Mouse (Mus musculus) cerebellum, adult 9-10 months (tissue): ENCODE measurements around the gene Ube2ql1.

Source experiments
- DNase-seq: peaks from one replicate; pipeline ENCODE4 v3.0.0; 2022

Gene Ube2ql1

DNA sequence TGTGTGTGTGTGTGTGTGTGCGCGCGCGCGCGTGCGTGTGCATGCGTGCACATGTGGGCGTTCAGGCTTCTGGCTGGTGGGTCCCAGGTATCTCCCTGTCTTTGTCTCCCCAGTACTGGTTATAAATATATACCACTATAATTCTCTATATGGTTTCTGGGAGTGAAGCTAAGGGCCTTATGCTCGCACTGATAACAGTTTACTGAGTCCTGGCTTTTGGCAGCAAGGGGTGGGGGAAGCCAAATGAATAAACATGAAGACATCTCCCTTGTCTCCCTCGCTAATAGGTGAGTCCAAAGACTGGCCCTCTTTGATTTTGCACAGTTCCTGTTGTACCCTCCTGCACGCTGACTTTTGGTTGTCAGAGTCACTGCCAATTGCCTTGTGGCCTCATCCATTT is 32.2 kb downstream of the Ube2ql1 start:
- no peak for DNase-seq

DNA sequence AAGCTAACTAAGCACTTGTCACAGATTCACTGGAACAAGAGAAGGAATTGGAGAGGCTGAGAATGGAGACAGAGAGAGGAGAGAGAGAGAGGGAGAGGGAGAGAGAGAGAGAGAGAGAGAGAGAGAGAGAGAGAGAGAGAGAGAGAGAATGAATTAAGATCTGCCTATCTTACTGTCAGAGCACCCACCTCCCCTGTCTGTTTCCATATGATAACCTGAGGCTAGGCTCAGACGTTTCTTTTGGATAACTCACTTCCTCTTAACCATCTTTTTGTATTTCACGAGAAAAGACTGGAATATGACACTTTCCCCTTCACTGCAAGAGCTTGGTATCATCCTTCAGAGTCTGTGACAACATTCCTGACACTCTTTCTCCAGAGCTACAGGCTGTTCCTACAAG is 32.8 kb downstream of the Ube2ql1 start:
- DNase-seq, result no peak

DNA sequence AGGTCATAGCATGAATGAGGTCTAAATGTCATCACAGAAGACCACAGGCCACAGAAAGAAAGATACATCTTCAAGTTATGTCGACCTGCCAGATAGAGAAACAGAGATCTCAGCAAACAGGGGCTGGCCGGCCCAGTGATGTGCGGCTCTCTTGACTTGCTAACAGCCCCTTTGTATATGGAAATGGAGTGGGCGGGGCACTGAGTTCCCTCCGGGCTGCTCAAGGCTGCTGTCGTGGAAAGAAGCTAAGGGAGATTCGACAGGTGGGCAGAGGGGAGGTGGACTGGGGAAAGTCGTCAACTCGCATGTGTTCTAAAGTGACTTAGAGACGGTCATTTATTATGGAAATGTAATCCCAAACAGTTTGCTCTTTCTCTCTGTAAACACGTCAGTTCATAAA is 36.2 kb downstream of the Ube2ql1 start:
- no peak for DNase-seq

DNA sequence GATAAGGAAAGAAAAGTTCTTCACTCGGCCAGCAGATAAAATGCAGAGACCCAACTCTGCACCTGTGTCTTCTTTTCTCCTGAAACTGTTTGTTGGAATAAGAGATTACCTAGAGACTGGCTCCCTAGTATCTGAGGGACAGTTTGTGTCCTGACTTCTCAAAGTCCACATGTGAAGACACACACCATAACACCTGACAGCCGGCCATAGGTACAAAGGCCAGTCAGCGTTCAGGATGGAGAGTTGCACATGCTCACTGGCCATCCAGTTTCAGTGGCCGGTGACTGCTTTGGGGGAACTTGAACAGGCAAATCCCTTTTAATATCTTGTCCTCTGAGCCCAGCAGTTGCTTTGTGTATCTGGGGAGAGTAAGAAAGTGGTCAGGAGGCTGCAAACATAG is 38.3 kb downstream of the Ube2ql1 start:
- no peak for DNase-seq

DNA sequence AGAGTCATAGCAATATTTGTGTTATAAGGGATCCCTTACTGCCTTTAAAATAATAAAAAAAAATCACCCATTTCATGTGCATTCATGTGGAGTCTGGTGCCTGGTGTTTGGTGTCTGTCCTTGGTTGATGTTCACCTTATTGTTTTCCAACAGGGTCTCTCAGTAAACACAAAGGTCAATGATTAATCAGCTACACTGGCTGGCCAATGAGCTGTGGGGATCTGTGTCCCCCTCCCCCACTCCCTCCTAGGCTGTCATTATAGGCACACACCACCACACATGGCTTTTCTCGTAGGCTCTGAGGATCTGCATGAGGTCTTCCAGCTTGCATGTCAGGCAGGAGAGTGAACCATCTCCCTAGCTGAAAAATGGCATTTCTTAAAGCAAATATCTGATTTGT is 38.9 kb downstream of the Ube2ql1 start:
- no peak for DNase-seq

DNA sequence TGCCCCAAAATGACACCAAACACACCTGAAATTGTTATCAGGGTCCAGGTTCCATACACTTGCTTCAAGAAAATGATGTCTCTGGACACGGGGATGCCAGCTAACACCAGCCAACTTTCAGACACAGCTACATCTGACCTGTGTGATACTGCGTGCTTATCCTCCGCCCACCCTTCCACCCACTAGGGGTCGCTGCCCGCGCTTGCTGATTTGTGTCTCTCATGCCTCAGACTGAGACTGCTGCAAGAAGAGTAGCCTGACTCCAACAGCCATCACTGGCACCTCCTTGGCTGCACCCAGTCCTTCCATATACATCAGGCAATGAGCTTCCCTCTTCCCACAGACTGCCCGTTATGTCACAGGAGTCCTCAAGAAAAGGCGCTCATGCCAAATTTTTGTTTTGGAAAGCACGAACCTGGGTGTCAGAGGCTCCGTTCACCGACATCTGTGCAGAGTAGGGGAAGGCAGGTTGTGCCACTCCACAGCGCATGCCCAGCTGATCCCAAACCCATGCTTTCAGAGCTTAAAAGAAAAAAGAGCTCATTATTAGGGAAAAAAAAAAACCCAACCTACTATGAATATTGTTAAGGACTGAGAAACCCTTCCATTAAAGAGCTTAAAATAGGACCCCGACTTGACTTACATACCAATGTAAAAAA is 43.2 kb downstream of the Ube2ql1 start:
- DNase-seq, result peak; percentile 89

DNA sequence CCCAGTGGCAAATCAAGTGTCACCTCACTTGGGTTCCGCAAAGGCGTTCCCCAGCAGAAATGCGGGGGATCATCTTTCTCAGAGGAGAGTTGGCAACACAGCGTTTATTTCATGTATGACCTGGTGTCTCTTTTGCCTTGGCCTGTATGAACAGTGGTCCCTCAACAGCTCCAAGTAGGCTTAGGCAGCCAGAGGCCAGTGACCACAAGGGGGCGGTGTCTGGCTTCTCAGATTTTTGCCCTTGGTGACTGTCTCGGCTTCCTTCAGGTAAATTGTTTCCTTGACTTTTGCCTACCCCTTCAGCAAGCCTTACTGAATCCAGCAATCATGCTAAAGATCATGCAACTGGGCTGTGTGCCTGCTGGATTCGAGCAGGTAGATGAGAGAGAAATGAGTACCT is 48.6 kb downstream of the Ube2ql1 start:
- DNase-seq, result peak; percentile 60

DNA sequence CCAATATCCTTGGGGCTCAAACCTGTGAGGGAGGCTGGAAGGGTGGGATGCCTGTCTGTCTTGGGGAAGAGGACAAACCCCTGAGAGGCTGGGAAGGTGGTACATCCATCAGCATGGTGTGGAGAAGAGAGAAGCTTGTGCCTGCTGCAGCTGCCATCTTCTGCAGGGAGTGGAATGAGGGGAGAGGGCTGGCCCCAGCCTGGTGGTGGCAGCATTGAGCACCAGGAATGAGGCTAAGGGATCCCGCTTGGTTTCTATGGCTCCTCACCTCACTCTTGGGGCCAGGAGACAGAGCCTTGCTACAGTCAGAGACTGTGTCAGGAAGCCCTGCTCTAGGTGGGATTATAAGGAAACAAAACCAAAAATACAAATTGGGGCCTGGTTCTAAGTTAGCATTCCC is 52.7 kb downstream of the Ube2ql1 start:
- DNase-seq, result no peak

DNA sequence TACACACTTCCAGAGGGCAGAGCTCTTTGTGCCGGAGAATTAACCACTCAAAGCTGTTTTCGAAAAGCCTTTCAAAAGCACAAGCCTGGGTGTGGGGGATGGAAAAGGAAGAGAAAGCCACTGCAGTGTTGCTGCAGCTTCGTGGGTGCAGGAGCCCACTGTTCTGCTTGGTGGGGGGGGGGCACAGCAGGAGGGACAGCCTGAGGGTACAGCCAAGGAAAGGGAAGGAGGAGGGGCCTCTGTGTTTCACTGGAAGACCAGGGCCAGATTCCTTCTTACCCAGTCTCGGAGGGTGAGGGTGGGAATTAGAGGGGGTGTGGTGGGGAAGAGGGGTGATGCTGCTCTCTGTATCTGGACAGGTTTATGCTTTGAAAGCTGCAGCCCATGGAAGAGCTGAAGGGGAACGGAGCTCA is 54.3 kb downstream of the Ube2ql1 start:
- DNase-seq, result no peak

DNA sequence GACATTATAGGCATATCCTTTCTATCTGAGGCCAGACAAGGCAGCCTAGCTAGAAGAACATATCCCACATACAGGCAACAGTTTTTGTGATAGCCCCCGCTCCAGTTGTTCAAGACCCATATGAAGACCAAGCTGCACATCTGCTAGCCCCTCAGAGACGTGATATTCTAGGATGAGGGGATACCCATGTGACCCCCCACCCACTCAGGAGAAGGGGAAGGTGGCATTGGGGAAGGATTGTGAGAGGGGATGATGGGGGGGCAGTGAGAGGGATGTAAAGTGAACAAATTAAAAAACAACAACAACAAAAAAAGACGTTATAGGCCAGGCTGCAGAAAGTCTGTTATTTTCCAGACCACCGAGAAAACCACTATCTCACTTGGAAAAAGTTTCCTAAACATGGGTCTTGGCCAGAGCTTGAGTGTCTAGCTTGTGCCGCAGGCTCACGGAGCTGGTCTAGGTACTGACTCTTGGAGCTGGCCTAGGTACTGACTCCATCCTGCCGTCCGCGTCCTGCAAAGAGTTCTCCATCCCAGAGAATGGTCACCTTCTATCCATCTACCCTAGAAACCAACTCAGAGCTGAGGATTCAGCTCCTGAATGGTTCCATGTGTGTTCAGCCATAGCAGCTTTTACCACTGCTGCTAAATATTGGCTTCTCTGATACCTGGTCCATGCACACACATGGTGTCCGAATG is 65.6 kb downstream of the Ube2ql1 start:
- DNase-seq, result no peak

DNA sequence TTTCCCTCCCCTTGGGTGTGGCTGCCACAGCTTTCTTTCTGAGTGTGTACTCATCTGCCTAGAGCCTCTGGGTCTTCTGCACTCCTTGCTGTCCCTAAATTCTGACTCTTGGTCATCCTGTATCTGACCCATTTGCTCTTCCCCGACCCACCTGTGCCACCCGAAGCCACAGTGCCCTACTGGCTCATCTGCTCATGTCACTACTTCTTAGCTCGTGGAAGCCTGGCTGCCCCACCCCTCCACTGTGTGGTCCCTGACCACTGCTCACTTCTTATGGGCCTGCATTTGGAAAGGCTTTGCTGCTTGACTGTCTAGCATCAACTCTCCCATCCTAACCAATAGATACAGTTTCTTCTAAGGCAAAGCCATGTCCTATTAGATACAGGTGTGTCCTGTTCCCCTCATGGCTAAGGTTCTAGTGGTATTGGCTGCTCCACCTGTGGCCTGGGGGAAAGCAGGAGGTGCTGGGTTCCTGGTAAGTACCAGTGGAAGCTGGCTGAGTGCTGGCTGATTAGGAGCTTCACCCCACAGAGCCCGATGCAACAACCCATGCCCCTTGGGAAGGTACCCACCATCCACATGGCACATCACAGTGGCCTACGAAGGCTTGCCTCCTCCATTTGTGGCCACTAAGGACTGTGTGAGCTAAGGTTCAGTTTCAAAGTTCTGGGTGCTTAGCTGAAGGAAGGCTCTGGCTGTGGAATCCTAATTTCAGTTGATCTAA is 66.3 kb downstream of the Ube2ql1 start:
- DNase-seq, result no peak

DNA sequence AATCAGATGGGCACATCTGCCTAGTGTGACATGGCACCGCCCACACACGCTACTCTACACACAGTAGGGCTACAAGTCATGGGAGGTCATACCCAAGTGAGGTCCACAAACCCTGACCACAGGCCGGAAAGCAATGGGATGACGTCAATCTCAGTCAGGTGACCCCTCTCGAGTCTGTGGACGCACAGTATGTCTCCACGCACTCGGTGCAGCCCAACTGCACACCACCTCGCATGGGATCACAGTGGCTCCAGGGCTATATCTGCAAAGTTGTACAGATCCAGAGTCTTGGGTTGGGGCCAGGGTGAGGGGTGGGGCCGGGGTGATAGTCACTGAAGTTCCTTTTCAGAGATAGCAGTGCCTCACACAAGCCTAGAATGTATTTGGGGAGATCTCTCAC is 67.1 kb downstream of the Ube2ql1 start:
- no peak for DNase-seq

DNA sequence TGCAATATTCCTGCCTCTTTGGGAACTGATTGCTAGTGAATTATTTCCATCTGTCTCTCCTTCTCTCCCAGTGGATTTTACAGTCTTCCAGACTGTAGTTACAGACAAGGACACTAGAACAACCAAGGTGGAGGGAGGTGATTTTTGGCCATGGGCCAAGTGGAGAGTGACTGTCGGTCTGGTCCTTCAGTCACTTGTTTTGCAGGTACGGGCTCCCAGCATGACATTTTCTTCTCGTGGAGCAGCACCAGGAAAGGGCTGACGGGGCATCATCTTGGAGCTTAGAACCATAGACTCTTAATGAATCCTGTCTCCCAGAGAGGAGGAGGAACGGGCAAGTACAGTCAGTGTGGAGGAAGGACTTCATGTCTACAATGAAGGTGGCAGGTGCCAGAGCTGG is 67.6 kb downstream of the Ube2ql1 start:
- DNase-seq, result no peak

DNA sequence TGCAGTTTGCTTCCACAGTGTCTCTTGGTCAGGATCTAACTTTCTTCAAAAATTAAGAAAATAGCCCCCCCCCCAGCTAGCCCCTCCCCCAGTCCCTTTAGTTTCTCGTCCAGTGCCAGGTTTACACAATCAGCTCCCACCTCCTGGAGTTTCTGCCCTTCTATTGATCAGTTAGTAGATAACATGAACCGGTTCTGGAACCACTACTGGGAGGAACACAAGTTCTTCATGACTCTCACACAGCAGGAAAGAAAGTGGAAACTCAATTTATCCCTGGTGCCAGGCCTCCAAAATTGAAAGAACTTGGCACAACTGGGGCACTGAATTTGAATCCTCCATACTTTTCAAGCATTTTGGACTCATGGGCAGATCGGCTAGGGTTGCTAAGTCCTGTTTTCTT is 85.2 kb downstream of the Ube2ql1 start:
- DNase-seq, result no peak
